Mouse (Mus musculus) common myeloid progenitor, adult 5-6 weeks (primary cell): ENCODE data around the gene Lyz1. TPM values are rescaled to one million over a fixed set of nuclear protein-coding genes. Genes with fewer than 3 reads are reported as not detected.

Source experiments
- total RNA-seq: library from RNA; stranded (forward); fragments of 200-1000, 187-1606 nt; gene quantifications from 2 replicates; pipeline ENCODE4 v1.2.3, GENCODE M21; 2017

Lyz1 gene
- total RNA-seq, 1 experiment from 2014 or later: not detected

Other genes with a start within 250 kb of the Lyz1 start
- not detected in 2 replicates for gene Lrrc10, start 247.5 kb downstream of the Lyz1 start, total RNA-seq
- gene Cct2, start 229.1 kb downstream of the Lyz1 start, total RNA-seq: 664 and 671 TPM in 2 replicates
- 17.5 and 24.8 TPM in 2 replicates for gene Frs2, start 144.3 kb downstream of the Lyz1 start, total RNA-seq
- gene Yeats4, start 68.4 kb downstream of the Lyz1 start, total RNA-seq: 174 and 192 TPM in 2 replicates
- not detected in 2 replicates for gene 9530003J23Rik, start 54.2 kb downstream of the Lyz1 start, total RNA-seq
- gene Lyz2, start 10.5 kb downstream of the Lyz1 start, total RNA-seq: 252 and 262 TPM in 2 replicates
- gene Cpsf6, start 87.1 kb upstream of the Lyz1 start, total RNA-seq: 152 and 168 TPM in 2 replicates